Mouse (Mus musculus) limb, embryonic 14.5 days (tissue): ENCODE results near the gene Zfp689. TPM values are rescaled to one million over a fixed set of nuclear protein-coding genes. Genes with fewer than 3 reads are reported as not detected.

Source experiments
- ATAC-seq: fragments of 200-750 bp; cut with Nextera tagmentation; 2 replicates; pipeline ENCODE4 v1.8.0; 2017; ENCODE audit warnings: low read depth, moderate number of reproducible peaks, moderate TSS enrichment; ENCODE audit not compliant: low FRiP score
- DNase-seq: peaks from one replicate; pipeline ENCODE4 v3.0.0-alpha.2; 2015; ENCODE audit warnings: low spot score
- H3K27ac ChIP-seq: fragments of 300-500 bp; sonication (generic); replicated peaks from 2 replicates; pipeline ENCODE4 v1.5.1; 2014; ENCODE audit warnings: low read depth, mild to moderate bottlenecking, low read length, moderate library complexity, mixed read lengths
- H3K27me3 ChIP-seq: fragments of 300-500 bp; sonication (generic); 2 replicates; pipeline ENCODE4 v1.6.1; 2014; ENCODE audit warnings: low read length, mixed read lengths; ENCODE audit not compliant: control insufficient read depth, insufficient read depth
- H3K36me3 ChIP-seq: fragments of 300-500 bp; sonication (generic); 2 replicates; pipeline ENCODE4 v1.6.1; 2014; ENCODE audit warnings: mild to moderate bottlenecking, low read length, moderate library complexity, mixed read lengths; ENCODE audit not compliant: control insufficient read depth, insufficient read depth
- H3K4me1 ChIP-seq: fragments of 300-500 bp; sonication (generic); 2 replicates; pipeline ENCODE4 v1.6.1; 2014; ENCODE audit warnings: antibody characterized with exemption, low read length, mixed read lengths; ENCODE audit not compliant: control insufficient read depth, insufficient read depth
- H3K4me2 ChIP-seq: fragments of 300-500 bp; sonication (generic); replicated peaks from 2 replicates; pipeline ENCODE4 v1.6.1; 2014; ENCODE audit warnings: low read depth, mild to moderate bottlenecking, low read length, moderate library complexity; ENCODE audit not compliant: severe bottlenecking
- H3K4me3 ChIP-seq: fragments of 300-500 bp; sonication (generic); replicated peaks from 2 replicates; pipeline ENCODE4 v1.5.1; 2014; ENCODE audit warnings: low read length
- H3K9ac ChIP-seq: fragments of 300-500 bp; sonication (generic); 2 replicates; pipeline ENCODE4 v1.6.1; 2014; ENCODE audit warnings: mild to moderate bottlenecking, low read depth, low read length, moderate library complexity; ENCODE audit not compliant: severe bottlenecking
- H3K9me3 ChIP-seq: fragments of 300-500 bp; sonication (generic); 2 replicates; pipeline ENCODE4 v1.6.1; 2016; ENCODE audit warnings: low read length; ENCODE audit not compliant: control insufficient read depth
- POLR2A ChIP-seq: fragments of 200-500 bp; IDR thresholded peaks from 2 replicates; pipeline ENCODE4 v1.8.0; 2012; ENCODE audit warnings: inconsistent platforms, mild to moderate bottlenecking, moderate library complexity, borderline replicate concordance; ENCODE audit not compliant: insufficient read depth, insufficient read length; ENCODE audit errors: extremely low read depth
- WGBS: fragments of 180-500 bp; shearing (Covaris S2); extraction: QIAGEN DNeasy Blood & Tissue Kit; methylation state at CpG from one replicate; pipeline ENCODE4 v1.1.7; 2014; 5-methylcytosine and 5-hydroxymethylcytosine counted together
- polyA plus RNA-seq, 2 experiments: library from polyadenylated mRNA; depleted of rRNA in 1 of 2; stranded (reverse) in 1 of 2; unstranded in 1 of 2; fragments of >200 nt; fragmentation: Nextera tagmentation in 1 of 2; extraction: Ambion mirVana in 1 of 2; gene quantifications; 2 replicates each; pipeline versions ENCODE4 v1.2.1 to v1.2.3; 2012 to 2014

Gene Zfp689
- polyA plus RNA-seq, 2 experiments = 7.7 to 10.2 TPM

DNA sequence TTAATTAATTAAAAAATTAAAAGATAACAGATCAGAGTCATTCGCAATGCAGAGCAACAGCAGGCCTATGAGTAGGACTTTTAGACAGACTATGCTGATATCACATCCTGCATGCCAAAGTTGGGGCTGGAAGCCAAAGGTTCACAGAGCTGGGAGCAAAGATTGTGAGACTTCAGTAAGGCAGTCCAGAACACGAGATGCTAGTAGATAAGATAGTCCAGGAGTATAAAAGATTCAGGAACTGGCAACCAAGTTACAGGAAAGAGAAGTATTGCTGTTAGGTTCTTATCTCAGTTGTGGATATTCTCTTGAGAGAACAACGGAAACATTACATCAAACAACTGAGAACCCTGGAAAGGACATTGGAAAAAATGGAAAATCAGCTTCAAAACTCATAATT is 22.6 kb downstream of the Zfp689 start:
- H3K9ac ChIP-seq = no peak overlapping the region
- H3K27ac ChIP-seq = no peak overlapping the region
- no peak overlapping the region for H3K4me3 ChIP-seq
- H3K9me3 ChIP-seq = no peaks in the 10 kb centered on the region
- no peak for TF ChIP-seq POLR2A
- H3K4me1 ChIP-seq = peaks cover under 1% of the 10 kb centered on the region; the same call in 1 of the 2 replicates
- WGBS = 69% methylated on average over 3 of the region's 3 CpGs
- H3K27me3 ChIP-seq = no peaks in the 10 kb centered on the region
- DNase-seq (no peak), ATAC-seq (no peak)
- H3K36me3 ChIP-seq = no peaks in the 10 kb centered on the region
- no peak overlapping the region for H3K4me2 ChIP-seq

DNA sequence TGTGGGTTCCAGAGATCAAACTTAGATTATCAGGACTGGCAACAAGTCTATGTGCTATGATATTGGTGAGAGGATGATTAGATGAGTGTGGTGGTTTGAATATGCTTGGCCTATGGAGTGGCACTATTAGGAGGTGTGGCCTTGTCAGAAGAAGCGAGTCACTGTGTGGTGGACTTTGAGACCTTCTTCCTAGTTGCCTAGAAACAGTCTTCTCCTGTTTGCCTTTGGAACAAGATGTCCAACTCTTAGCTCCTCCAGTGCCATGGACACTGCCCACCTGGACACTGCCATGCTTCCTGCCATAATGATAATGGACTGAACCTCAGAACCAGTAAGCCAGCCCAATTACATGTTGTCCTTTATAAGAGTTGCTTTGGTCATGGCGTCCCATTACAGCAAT is 23.0 kb downstream of the Zfp689 start:
- Histone ChIP-seq H3K27ac (no peak overlapping the region), H3K4me2 (no peak overlapping the region), H3K4me1 (peaks cover 5% of the 10 kb centered on the region; the same call in 1 of the 2 replicates), H3K9ac (no peak overlapping the region), H3K9me3 (no peaks in the 10 kb centered on the region), H3K36me3 (no peaks in the 10 kb centered on the region), H3K4me3 (no peak overlapping the region), H3K27me3 (no peaks in the 10 kb centered on the region)
- DNase-seq = no peak
- TF ChIP-seq POLR2A = no peak
- no peak for ATAC-seq
- WGBS = 93% methylated on average over 2 of the region's 2 CpGs

DNA sequence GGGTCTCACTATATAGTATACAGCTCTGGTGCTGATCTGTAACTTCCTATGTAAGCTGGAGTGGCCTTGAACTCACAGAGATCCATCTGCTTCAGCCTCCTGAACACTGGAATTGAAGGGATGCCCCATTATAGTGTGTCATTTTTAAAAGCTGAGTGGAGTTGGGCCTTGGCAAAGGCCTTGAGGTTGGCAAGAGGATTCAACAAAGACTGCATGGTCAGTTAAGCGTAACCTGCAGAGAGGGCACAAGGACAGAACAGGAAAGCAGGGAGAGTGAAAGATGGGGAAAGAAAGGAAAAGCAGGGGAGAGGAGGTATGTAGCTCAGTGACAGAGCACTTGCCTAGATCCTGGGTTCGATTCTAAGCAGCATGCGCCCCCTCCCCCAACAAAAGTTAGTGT is 23.7 kb downstream of the Zfp689 start:
- no peak overlapping the region for H3K4me2 ChIP-seq
- peaks cover 5% of the 10 kb centered on the region; the same call in 1 of the 2 replicates for H3K4me1 ChIP-seq
- ATAC-seq (no peak), DNase-seq (no peak)
- no peak overlapping the region for H3K27ac ChIP-seq
- TF ChIP-seq POLR2A = no peak
- H3K36me3 ChIP-seq = no peaks in the 10 kb centered on the region
- H3K27me3 ChIP-seq = no peaks in the 10 kb centered on the region
- no peak overlapping the region for H3K4me3 ChIP-seq
- no peak overlapping the region for H3K9ac ChIP-seq
- H3K9me3 ChIP-seq = no peaks in the 10 kb centered on the region
- 87% methylated on average over 3 of the region's 3 CpGs for WGBS

DNA sequence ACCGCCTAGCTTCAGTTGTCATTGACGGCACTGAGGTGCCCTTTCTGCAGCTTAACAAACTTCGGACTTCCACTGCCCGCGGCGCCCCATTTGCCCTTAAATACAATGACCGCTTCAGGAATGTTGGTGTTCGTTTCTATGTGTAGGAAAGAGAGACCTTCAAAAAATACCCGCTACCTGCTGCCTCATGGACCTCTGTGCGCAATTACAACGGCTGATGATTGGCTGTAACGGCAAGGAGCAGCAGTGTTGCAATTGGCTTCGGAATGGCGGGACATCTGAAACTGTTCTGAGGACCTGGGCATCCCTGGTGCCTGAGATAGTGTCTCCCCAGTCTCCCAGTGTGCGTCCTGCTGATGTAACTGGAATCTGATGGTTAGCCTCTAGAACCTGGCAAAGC is 26.7 kb downstream of the Zfp689 start:
- 0 out of 2 replicates have a peak overlapping the region, but pooled peaks have one; percentile 32 for H3K9ac ChIP-seq
- no peak for DNase-seq
- no peak for TF ChIP-seq POLR2A
- H3K4me3 ChIP-seq = peak overlapping the region; percentile 72
- H3K9me3 ChIP-seq = no peaks in the 10 kb centered on the region
- H3K4me2 ChIP-seq = peak overlapping the region; percentile 93
- H3K27ac ChIP-seq = no peak overlapping the region
- no peaks in the 10 kb centered on the region for H3K27me3 ChIP-seq
- ATAC-seq = peak; percentile 35; the same call in 1 of the 2 replicates
- H3K4me1 ChIP-seq = peaks cover 5% of the 10 kb centered on the region; the same call in 1 of the 2 replicates
- H3K36me3 ChIP-seq = peaks cover 7% of the 10 kb centered on the region; the same call in 1 of the 2 replicates
- 2% methylated on average over 15 of the region's 15 CpGs for WGBS

DNA sequence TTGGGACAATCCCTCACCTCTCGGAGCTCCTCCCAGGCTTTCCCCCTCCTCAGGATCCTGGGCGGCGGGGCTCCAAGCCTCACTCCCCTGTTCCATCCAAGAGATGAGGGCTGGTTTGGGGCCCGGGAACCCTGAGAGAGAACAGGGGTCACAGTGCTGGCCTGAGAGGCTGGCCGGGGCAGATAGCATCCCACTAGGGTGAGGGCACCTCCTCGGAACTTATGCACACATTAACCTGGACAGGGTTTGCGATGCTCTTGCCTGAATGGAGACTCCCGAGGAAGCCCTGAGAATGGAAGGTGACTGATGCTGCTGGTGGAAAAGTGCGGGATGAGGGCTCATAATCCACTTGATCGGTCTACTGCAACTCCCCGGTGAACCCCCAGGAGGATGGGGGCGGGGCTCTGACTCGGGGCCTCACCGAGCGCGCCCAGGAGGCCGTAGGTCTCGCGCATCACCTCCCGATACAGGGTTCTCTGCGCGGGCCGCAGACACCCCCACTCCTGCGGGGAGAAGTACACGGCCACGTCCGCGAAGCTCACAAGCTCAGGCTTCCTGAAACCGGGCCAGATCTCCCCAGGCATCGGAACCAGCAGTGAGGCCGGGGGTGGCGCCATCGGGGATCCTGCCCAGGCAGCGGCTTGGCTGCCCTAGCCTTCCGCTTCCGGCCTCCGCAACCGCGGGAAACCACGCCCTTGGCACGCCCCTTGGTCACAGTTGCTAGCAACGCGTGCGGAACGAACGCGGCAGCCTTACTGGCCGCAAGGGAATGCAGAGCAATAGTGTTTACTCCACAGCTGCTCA is 27.4 kb downstream of the Zfp689 start, which contains the start of gene Zfp688:
Gene Zfp688 (minus strand): TSS at position 681 of the 804 bp plus-strand sequence.
- Histone ChIP-seq H3K4me2 (peak within 1 kb of the TSS; percentile 93), H3K27ac (peak within 1 kb of the TSS; percentile 67), H3K27me3 (no peaks in the 10 kb centered on the region), H3K9ac (peak within 1 kb of the TSS; percentile 77), H3K9me3 (no peaks in the 10 kb centered on the region), H3K4me1 (peaks cover 5% of the 10 kb centered on the region; the same call in 1 of the 2 replicates), H3K36me3 (peaks cover 7% of the 10 kb centered on the region; the same call in 1 of the 2 replicates), H3K4me3 (peak within 1 kb of the TSS; percentile 72)
- DNase-seq (peak; percentile 93), ATAC-seq (peak; percentile 96)
- peak; percentile 64; the same call in 1 of the 2 replicates for TF ChIP-seq POLR2A
- 1% methylated on average over 48 of the region's 48 CpGs for WGBS
